Mouse (Mus musculus): ENCODE measurements around the gene Zdhhc22. TPM values are rescaled to one million over a fixed set of nuclear protein-coding genes. Genes with fewer than 3 reads are reported as not detected.
A peak's percentile ranks its signal among the peaks of the same experiment; 100 is the strongest.

Gene Zdhhc22
- total RNA-seq (2021): under 1 TPM; 0.54 to 0.85 TPM
- long read RNA-seq, experiment 1: 0 reads
- long read RNA-seq, experiment 2, partial matches to known transcripts: 1 of 2 reads
- long read RNA-seq, experiment 2, other reads (novel, unspliced or antisense): 0 of 2 reads

DNA sequence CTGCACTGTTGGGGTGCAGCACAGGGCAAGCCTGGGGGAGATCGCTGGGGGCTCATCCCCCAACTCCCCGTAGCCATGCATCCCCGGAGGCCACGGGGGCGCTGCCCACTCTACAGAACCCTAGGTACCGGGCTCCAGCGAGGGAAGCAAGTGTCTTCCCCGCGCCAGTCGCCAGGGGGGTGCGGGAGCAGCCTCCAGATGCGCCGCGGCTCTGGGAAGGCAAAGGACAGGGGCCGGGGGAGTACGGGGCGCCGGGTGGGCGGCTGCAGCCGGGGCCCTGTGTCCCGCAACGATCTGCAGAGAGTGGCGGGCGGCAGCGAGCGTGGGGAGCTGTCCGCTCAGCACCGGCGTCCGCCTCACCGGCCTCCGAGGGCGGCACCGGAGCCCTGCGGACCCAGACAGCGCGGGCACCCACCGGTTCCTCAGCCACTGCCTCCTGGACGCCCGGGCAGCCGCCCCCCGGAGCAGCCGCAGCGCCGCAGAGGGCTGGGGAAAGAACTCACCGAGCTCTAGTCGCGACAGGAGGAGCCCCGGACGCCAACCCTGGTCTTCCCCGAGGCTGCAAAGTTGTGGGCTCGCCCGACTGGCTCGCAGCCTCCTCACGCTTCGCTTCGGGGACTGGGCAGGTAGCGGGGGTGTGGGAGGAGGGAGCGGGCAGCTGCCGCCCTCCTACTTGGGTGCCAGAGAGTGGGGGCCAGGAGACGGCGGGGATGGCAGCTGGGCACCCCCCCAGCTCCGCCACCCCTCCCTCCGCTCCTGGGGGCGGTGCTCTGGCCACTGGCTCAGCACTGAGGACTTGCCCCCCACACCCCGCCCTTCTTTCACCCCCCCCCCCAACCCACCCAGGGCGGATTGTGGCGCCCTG lies at the start of gene Zdhhc22:
Zdhhc22 (minus strand) TSS at position 541 of the 865 bp plus-strand sequence.
- DNase-seq: peak; percentile 79

DNA sequence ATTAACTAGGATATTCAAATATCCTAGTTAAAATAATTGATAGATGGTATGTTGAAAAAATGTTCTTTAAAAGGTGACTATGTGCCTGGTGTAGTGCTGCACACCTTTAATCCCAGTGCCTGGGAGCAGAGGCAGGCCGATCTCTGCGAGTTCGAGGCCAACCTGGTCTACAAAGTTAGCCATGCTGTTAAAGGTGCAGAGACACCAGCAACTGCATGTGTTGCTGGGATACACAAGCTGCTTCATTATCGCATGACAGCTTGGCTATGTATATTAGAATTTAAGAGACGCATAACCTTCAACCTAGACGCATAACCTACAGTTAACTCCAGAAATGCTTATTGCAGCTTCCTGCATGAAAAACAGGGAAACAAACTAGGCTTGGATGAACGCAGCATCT lies 46.4 kb upstream of the Zdhhc22 start:
- DNase-seq: no peak

DNA sequence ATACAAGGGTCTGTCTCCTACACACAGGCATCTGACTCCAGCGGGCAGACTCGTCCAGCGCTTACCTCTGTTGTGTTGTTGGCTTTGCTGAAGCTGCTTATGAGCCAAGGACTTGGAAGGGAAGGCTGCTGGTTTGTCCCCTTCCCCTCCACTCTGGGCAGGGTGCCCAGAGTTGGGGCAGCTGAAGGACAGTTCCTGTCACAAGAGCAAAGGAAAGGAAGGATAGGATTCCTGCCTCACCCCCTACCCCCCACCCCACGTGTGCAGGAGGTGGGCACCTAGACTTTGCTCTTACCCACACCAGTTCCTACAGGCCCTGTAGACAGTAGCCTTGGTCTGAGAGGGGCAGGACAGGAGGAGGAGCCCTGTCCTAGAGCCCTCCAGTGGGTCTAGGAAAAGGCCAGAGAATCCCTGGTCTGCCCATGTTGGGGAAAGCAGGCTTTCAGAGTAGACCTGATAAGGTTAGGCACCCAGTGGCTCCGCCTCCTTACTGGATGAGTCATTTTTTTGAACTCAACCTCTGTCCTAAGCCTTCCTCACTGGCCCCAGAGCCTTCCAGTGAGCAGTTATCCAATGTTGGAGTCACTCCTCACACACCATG lies 41.0 kb upstream of the Zdhhc22 start:
- DNase-seq: peak; percentile 41

DNA sequence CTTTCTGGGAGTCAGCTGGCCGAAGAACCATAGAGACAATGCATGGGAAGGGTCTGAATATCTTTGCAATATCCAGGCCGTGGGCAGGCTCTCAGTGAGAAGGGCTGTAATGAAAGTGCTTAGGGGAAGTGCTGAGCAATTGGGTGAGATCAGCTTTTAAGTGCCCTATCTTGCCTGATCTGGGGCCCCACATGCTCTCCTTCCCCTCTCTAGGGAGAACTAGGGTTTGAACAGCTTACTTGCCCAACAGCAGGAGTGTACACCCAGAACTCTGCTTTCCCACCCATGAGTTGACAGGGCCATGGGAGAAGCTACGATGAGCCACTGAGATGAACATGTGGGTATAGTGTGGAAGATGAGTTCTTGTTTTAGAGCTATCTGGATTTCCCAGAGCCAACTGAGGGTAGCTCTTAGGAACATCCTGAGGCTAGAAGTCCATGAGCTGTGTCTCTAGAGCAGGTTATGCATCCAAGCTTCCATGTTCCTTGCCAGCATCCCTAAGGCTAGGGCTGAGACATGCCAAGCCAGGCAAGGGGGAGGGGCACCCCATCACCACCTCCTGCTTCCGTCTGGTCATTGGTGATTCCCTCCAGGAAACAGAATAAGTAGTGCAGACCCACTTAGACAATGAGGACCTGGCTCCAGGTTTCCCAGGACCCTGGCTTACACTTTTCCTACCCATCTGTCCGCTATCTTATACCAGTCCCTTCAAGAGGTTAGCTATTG lies 39.2 kb upstream of the Zdhhc22 start:
- no peak for DNase-seq

DNA sequence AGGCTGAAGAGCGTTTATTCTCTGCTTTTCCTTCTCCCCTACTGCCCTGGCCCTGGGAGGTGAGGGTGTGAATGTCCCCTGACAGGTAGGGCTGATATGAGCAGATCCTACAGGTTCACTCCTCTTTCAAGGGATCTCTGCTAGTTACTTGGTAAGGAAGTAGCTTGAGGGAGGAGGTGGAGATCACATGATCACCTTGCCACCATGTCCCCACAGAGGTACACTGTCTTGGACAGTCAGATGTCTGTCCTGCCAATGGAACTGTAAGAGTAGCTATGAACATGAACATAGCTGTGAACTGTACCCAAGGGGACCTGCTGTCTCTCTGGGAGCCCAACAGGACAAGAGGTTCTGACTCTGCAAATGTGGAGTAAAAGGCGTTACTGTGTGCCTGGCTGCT lies 37.8 kb upstream of the Zdhhc22 start:
- no peak for DNase-seq

DNA sequence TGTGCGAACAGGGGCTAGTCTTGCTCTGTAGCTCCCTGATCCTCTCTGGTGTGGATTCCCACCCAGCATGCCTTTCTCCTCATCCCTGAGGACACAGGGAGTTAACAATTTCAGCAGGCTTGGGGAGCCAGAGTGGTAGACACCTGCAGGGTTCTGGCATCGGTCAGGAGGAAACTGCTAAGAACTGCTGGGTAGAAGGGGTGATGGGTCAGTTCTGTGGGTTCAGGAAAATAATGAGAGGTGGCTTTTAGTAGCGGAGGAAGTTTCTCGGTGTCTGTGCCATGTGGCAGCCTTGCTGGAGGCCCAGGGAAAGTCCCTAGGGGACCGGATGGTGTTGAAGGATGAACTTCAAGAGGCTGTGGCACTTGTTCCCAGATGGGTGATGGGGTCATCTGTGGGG lies 37.2 kb upstream of the Zdhhc22 start:
- no peak for DNase-seq

DNA sequence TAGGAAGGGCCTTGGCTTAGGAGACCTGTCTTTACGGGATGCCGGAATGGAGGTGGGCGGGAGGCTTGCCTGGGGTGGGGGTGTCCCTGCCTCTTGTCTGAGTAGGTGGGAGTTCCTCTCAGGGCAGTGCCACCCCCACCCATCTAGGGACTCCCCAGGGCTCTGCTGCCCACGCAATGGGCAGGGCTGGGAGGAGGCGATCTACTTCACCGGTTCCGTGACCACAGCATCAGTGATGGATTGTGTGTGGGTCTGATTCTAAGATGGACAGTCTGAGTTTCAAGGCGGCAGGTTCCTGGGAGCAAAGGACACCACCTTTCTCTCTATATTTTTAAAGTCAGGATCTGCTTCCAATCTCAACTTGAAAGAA lies 36.6 kb upstream of the Zdhhc22 start:
- no peak for DNase-seq

DNA sequence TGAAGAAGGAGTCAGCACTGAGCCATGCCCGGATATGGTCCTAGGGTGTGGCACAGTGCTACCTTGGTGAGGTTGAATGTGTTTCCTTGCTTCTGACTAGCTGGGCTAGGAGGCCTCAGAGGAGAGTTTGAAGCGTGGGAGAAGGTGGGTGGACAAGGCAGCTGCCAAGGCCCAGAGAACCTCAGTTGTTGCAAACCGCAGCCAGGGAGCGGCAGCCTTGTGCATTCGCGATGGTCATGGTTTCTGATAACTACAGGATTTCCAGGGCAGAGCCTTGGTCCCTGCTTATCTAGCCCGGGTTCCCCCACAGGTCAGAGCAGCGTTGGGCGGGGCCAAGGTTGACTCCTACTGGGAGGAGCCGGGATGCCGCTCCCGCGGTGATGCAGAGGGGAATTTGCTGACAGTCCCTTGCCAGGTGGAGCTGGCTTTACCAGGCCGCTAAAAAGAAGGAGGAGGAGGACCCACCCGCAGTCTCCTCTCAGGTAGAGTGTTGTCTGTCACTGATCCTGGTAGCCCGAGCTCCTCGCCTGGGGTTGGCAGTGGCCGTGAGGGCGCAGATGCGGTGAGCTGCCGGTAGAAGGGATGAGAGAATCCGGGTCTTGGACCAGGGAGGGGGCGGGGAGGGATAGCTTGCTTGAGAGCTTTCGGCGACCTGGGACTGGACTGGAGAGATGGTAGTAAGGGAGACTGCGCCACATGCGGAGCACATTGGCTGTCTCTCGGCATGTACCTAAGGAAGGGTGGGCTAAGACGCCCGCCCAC lies 36.1 kb upstream of the Zdhhc22 start:
- peak; percentile 35 for DNase-seq

DNA sequence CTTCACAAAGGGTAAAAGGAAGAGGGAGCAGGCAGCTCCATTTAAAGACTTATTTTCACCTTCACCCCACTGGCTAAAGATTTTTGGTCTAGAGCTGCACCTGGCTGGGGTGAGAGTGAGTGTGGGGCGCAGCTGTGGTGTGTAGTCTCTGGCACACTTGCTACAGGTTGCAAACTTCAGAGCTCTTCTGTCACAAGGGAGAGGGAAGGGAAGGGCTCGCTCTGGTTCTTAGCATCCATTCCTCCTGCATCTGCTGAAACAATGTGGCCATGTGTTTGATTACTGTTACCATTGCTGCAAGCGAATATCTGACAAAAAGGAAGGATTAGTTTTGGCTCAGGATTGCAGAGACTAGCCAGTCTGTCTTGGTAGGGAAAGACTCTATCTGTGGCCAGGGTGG lies 33.2 kb upstream of the Zdhhc22 start:
- DNase-seq: no peak

DNA sequence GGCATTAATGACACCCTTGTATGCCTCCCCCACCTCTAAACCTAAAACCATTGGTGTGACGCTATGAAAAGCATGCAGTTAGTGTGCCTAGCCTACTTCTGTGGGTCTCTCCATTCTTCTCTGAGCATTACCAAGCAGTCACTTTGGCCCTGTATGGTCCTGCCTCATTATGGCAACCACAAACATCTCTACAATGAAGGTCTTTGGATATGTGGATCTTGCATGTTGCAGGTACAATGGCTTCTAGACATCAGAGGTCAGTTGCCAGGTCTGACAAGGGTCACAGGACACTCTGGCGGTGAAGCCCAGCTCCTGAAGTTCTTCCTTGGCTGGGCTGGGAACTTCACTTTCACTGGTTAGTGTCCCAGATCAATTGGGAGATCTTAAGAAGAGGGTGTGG lies 31.8 kb upstream of the Zdhhc22 start:
- no peak for DNase-seq

DNA sequence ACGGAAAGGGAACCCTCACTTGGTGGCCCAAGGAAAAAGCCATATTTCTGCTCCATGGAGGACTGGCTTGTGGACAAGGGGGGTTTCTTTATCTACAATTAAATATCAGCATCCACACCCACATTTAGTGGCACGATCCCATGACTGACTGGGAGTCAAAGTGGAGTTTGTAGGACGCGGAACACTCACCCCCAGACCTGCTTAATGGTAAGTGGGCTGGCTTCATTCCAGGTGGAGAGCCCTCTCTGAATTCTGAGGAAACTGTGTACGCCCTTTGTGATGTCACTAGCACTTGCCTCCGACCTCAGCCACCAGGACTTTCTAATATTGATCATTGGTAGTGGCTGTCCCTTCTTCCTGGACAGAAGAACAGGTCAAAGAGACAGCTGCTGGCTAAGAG lies 30.8 kb upstream of the Zdhhc22 start, which contains the start of gene Tmem63c:
Tmem63c (plus strand) TSS at position 301 of the 400 bp plus-strand sequence.
- DNase-seq: no peak

DNA sequence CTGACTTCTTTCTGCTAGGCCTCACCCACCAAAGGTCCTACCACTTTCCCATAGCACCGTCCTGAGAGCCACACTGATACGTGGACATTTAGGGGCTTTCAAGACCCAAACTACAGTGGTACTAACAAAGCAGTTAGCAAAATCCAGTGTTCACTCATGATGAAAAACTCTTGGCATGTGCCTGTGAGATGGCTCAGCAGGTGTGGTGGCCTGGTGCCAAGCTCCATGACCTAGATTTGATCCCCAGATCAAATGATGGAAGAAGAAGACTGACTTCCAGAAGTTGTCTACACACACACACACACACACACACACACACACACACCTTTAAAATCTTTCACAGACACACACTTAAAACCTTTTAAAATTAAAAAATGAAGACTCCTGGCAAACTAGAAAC lies 28.5 kb upstream of the Zdhhc22 start:
- no peak for DNase-seq

DNA sequence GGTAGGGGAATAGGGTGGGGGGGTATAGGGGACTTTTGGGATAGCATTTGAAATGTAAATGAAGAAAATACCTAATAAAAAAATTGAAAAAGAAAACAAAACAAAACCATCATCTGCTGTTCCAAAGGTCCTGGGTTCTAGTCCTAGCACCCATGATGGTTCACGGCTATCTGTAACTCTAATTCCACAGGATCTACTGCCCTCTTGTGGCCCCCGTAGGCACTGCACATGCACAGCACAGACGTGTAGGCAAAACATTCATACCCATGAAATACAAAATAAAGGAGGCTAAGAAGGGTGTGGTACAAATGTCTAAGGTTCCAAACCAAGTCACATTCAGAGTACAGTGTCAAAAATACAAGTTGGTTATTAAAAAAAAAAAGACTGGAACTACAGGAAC lies 26.8 kb upstream of the Zdhhc22 start:
- DNase-seq: peak; percentile 27

DNA sequence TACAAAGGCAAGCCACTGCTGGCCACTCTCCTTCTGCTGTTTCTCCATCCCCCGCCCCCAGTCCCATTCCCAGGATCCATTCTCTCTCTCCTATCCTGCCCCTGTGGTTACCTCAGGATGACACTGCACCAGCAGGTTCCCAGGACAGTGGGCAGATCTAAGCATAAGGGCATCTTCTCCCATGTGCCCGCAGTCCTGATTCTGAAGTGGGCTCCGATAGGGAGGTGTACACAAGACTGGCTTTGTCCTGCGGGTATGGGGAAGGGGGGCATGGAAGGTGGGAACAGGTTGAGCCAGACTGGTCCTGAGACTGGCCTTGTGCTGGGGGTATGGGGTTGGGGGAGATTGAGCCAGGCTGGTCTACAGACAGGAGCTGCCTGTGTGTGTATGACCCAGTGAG lies 14.4 kb upstream of the Zdhhc22 start:
- DNase-seq: no peak

DNA sequence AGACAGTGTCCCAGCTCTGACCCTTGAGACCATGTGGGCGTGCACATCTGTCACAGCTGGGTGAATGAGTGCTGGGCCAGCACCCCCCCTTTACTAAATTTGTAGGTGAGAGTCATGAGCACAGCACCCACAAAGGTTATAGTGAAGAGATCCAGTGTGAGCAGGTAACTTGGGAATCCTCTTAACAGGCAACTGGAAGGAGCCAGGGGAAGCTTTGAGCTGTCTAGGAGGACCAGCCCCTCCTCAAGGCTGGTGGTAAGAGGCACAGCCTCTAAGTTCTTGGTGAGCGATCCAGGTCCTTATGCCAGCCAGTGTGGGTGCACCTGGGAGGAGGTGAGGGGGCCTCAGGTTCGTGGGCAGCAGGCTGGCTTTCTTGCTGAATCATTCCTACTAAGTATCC lies 13.4 kb upstream of the Zdhhc22 start:
- DNase-seq: no peak

DNA sequence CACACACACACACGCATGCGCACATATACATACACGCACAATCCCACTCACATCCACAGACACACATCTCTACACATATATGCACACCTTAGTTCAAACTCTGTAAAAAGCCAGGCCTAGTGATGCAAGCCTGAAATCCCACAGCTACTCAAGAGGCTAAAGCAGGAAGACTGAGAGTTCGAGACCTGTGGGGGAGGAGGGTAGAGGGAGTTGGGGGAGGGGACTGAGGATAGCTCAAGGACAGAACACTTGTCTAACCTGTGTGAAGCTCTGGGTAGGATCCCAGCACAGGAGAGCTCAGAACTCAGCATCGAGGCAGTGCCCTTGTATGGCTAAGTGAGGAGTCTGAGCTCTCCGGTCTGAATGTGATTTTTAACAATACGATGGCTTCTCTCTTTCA lies 12.6 kb upstream of the Zdhhc22 start:
- DNase-seq: no peak

DNA sequence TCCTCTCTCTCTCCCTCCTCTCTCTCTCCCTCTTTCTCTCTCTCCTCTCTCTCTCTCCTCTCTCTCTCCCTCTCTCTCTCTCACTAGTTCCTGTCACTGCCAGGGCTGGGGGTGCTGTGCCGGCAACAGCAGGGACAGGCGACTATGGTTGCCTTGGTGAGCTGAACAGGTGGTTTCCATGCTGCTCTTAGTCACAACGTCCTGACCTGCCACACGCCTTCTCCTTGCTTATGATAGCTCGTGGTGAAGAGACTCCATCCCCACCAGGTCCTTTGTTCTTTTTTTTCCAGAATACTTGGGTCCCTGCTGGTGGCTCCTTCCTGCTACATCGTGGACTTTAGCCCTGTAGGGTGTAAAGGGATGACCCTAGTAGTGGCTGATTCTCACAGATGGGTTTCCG lies 12.0 kb upstream of the Zdhhc22 start:
- DNase-seq: no peak

DNA sequence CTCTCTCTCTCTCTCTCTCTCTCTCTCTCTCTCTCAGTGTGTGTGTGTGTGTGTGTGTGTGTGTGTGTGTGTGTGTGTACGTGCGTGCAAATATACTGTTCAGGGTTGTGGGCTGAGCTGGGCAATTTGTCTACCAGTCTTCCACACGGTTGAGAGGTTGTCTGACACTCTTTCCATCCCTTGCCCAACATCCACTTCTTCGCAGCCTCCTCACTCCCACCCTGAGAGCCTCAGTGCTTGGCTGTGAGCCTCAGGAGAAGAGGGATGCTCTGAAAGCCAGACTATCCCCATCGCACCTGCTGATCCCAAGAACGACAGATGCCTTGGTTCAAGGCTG lies 10.6 kb upstream of the Zdhhc22 start:
- DNase-seq: no peak

DNA sequence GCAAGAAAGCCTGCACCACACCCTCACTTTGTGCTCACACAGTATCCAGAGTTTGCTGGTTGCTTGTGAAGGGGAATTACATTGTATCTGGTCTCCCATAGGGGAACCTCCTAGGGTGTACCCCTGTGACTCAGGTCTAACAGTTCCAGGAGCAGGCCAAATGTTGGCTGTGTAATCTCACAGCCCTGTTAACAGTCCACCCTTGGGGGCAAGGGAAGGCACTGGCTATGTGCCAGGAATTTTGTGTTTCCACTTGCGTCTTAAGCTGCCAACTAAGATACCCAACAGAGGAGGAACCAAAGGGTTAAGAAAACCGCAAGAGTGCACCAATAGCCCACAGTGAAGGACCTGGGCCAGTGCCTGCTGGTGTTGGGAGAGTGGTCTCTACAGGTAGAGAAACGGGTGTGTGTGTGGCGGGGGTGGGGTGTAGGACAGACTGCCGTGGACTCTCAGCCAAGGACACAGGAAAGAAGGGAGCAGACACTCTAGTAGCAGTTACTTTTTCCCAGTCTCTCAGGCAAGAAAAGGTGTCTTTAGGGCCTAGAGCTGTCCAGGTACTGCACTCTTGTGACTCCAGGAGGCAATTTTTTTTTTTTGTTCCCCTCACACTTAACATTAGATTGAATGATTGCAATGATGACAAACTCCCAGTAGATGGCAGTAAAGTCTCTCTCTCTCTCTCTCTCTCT lies 10.1 kb upstream of the Zdhhc22 start:
- no peak for DNase-seq

DNA sequence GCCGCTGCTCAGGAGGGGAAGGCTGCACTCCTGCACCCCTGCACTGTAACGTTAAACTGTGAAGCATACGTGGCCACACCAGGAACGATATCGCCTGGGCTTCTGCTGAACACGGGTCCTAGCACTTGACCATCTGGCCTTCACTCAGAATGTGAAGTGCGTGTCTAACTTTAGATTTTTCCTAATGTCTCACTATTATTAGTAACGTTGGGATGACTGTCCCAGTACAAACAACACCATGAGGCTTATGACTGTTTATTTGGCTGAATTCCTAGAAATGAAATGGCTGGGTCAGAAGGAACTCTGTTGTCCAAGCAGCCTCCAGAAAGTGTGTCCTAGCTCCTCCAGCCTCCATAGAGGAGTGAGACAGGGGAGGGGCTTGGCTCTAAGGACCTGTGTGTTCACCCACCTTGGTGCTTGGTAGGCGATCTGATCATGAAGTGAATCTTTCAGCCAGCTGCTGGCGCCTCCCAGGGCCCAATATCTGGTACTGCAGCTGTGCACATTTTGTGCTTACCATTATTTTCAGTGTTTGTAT lies 9.1 kb upstream of the Zdhhc22 start:
- no peak for DNase-seq

DNA sequence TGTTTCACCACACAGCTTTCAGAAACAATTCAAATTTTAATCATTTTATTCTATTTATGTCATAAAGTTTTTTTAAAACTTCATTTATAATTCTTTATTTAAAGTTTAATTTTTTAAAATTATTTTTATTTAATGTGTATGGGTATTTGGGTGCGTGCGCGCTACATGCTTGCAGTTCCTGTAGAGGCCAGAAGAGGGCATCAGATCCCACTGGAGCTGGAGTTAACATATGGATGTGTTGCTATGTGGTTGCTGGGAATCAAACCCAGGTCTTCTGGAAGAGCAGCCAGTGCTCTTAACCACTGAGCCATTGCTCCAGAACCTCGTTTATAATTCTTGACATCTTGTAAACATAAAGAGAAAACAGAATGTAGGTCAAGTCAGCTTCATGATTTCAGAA lies 8.5 kb upstream of the Zdhhc22 start:
- no peak for DNase-seq

DNA sequence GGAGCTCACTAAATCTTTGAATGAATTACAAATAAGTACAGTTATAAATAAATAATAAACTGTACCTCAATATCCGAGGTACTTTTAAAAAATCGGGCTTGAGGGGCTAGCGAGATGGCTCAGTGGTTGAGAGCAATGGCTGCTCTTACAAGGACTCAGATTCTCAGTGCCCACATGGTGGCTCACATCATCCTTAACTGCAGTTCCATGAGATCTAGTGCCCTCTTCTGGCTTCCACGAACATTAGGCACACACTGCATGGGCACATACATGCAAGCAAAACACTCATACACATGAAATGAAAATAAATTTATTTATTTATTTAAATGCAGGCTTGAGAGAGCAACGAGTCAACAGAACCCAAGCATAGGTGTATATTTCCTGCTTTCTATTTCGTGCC lies 5.7 kb upstream of the Zdhhc22 start:
- no peak for DNase-seq
